Mouse (Mus musculus) small intestine, adult 2 months (tissue): ENCODE results near the gene Mroh2a.

Source experiments
- CTCF ChIP-seq: fragments of 200-500 bp; IDR thresholded peaks from 2 replicates; pipeline ENCODE4 v1.5.1; 2012; ENCODE audit warnings: low read depth, mild to moderate bottlenecking, control low read depth, inconsistent platforms, low read length, moderate library complexity, mixed read lengths; ENCODE audit not compliant: insufficient replicate concordance, insufficient read length; ENCODE audit errors: extremely low read depth
- POLR2A ChIP-seq: fragments of 200-500 bp; IDR thresholded peaks from 2 replicates; pipeline ENCODE4 v1.6.1; 2012; ENCODE audit warnings: low read depth, mild to moderate bottlenecking, control low read depth, inconsistent platforms, low read length, moderate library complexity

DNA sequence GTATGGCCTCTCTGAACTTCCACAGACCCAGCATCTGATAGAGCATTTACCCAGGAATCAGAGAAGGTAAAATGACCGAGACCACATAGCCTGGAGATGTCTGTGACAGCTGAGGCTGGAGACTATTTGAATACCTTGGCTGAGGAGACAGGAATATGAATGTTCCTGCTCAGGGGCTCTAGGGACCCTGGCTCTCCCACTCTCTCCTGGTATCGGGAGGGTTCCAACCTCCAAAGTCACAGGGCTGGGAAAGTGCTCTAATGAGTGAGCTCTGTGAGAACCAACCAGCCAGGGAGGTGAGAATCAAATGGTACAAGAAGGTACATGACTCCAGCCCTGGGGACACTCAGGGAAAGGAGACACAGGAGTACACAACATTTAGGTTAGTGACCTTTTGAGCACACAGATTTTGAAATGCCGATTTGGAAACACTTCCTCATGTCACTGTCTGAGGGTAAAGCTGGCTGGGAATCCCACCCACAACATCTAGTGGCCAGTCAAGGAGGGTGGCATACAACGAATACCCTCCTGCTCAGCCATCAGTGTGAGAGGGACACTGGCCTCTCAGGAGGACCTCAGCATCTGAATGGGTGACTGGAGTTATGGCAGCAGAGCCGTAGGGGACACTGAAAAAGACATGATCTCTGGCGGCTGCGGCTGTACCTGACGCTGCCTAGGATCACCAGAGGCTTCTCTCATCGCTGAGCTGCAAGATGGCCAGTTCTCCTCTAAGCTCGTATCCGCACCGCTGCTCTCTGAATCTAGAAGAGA, 42.9 kb downstream of the Mroh2a start:
- TF ChIP-seq CTCF (no peak), POLR2A (no peak)
